Mouse (Mus musculus) neural tube, embryonic 14.5 days (tissue): Measurements from ENCODE around the gene Mettl21a. TPM values are rescaled to one million over a fixed set of nuclear protein-coding genes. Genes with fewer than 3 reads are reported as not detected.
A peak's percentile ranks its signal among the peaks of the same experiment; 100 is the strongest.

ENCODE experiments used
- ATAC-seq: fragments of 200-750 bp; cut with Nextera tagmentation; 2 replicates; pipeline ENCODE4 v1.8.0; 2017; ENCODE audit warnings: low read depth, mild to moderate bottlenecking, moderate TSS enrichment, moderate library complexity
- H3K27ac ChIP-seq: fragments of 300-500 bp; sonication (generic); 2 replicates; pipeline ENCODE4 v1.5.1; 2014; ENCODE audit warnings: low read depth, mild to moderate bottlenecking, control low read depth, low read length, moderate library complexity, mixed read lengths
- H3K27me3 ChIP-seq: fragments of 300-500 bp; sonication (generic); 2 replicates; pipeline ENCODE4 v1.6.1; 2014; ENCODE audit warnings: low read length; ENCODE audit not compliant: control insufficient read depth, insufficient read depth
- H3K36me3 ChIP-seq: fragments of 300-500 bp; sonication (generic); 2 replicates; pipeline ENCODE4 v1.6.1; 2014; ENCODE audit warnings: low read length, mixed read lengths; ENCODE audit not compliant: control insufficient read depth, insufficient read depth
- H3K4me1 ChIP-seq: fragments of 300-500 bp; sonication (generic); 2 replicates; pipeline ENCODE4 v1.6.1; 2014; ENCODE audit warnings: low read length; ENCODE audit not compliant: control insufficient read depth, insufficient read depth
- H3K4me2 ChIP-seq: fragments of 300-500 bp; sonication (generic); 2 replicates; pipeline ENCODE4 v1.6.1; 2014; ENCODE audit warnings: mild to moderate bottlenecking, low read depth, low read length, control low read depth
- H3K4me3 ChIP-seq: fragments of 300-500 bp; sonication (generic); 2 replicates; pipeline ENCODE4 v1.5.1; 2014; ENCODE audit warnings: low read depth, low read length, control low read depth, mixed read lengths
- H3K9ac ChIP-seq: fragments of 300-500 bp; sonication (generic); replicated peaks from 2 replicates; pipeline ENCODE4 v1.6.1; 2014; ENCODE audit warnings: low read depth, mild to moderate bottlenecking, control low read depth, low read length, mixed read lengths
- H3K9me3 ChIP-seq: fragments of 300-500 bp; sonication (generic); 2 replicates; pipeline ENCODE4 v1.6.1; 2016; ENCODE audit warnings: low read length; ENCODE audit not compliant: control insufficient read depth
- WGBS: fragments of 180-500 bp; shearing (Covaris S2); extraction: QIAGEN DNeasy Blood & Tissue Kit; methylation state at CpG from one replicate; pipeline ENCODE4 v1.1.7; 2014; 5-methylcytosine and 5-hydroxymethylcytosine counted together
- polyA plus RNA-seq: library from polyadenylated mRNA; unstranded; fragments of >200 nt; fragmentation: Nextera tagmentation; extraction: Ambion mirVana; gene quantifications from 2 replicates; pipeline ENCODE4 v1.2.1, GENCODE M21; 2014

Gene Mettl21a
- polyA plus RNA-seq, 1 experiment from 2014 or later: 17.2 TPM

DNA sequence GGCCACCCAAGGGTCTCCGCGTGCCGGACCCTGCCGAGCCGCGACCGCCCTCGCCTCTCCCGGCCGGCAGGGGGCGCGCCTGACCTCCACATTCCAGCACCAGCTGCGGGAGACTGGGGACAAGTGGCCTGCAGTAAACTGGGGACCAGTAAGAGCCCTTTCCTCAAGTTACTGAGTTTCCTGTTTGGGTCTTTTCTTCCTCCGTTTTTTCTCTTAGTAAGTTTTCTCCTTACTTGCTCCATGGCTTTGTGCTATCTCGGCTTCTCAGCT lies 608 bp upstream of the Mettl21a start:
- no peaks in the 10 kb centered on the region for H3K36me3 ChIP-seq
- H3K4me3 ChIP-seq: peak overlapping the region; percentile 73
- H3K9ac ChIP-seq: peak overlapping the region; percentile 93
- under 1% methylated on average over 15 of the region's 15 CpGs for WGBS
- ATAC-seq: peak; percentile 88
- H3K4me1 ChIP-seq: peaks cover 13% of the 10 kb centered on the region
- H3K4me2 ChIP-seq: peak overlapping the region; percentile 75
- H3K9me3 ChIP-seq: no peaks in the 10 kb centered on the region
- peak overlapping the region; percentile 96 for H3K27ac ChIP-seq
- no peaks in the 10 kb centered on the region for H3K27me3 ChIP-seq

GRCm38 (mm10) chr1:64616531-64616880 lies 536 bp downstream of the Mettl21a start:
- peak; percentile 32 for ATAC-seq
- H3K36me3 ChIP-seq: no peaks in the 10 kb centered on the region
- no peaks in the 10 kb centered on the region for H3K27me3 ChIP-seq
- H3K27ac ChIP-seq: peak overlapping the region; percentile 96
- no peaks in the 10 kb centered on the region for H3K9me3 ChIP-seq
- WGBS: 4% methylated on average over 8 of the region's 8 CpGs
- peak overlapping the region; percentile 75 for H3K4me2 ChIP-seq
- H3K4me1 ChIP-seq: peaks cover 13% of the 10 kb centered on the region
- H3K4me3 ChIP-seq: peak overlapping the region; percentile 73
- H3K9ac ChIP-seq: peak overlapping the region; percentile 93

DNA sequence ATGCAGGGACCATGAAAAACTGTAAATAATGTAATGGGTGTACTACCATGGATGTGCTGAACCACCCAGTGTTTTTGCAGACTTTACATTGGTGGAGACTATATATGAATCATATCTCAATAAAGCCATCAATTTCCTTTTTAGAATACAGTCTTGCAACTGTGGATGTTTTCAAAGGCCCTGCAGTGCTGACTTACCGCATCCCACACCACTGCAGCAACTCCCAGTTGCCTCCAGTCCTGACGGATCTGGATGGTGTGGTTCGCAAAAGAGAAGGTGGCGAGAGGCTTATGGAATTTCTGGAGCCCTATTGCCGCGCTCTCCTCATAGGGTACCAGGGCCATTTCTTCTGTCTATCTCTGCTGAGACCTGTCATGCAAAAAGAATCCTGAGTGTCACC lies 966 bp downstream of the Mettl21a start:
- H3K27me3 ChIP-seq: no peaks in the 10 kb centered on the region
- H3K27ac ChIP-seq: no peak overlapping the region
- H3K9me3 ChIP-seq: no peaks in the 10 kb centered on the region
- WGBS: 71% methylated on average over 6 of the region's 6 CpGs
- peak overlapping the region; percentile 73 for H3K4me3 ChIP-seq
- peak overlapping the region; percentile 93 for H3K9ac ChIP-seq
- peak overlapping the region; percentile 75 for H3K4me2 ChIP-seq
- H3K36me3 ChIP-seq: no peaks in the 10 kb centered on the region
- H3K4me1 ChIP-seq: peaks cover 13% of the 10 kb centered on the region
- ATAC-seq: no peak

DNA sequence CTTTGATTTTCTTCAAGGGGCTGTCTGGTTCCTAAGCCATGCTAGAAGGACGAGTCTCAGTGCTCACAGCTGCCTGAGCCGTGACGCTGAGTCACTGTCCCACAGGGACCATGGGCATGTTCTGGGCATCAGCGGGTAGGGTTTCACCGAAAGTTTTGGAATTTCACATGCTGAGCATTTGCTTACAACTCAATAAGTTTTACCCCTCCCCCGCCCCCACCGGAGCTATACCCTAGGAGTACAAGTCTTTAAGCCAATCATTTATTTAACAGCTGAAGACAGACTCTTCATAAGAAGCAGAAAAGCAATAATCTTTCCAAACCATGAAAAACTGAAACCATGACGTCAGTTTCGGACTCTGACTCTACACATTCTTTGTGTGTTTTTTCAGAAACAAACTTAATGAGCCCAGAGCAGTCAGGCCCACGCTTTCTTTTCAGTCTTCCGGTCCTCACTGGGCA lies 1.5 kb downstream of the Mettl21a start:
- Histone ChIP-seq H3K4me2 (peak overlapping the region; percentile 75; the same call in 1 of the 2 replicates), H3K36me3 (no peaks in the 10 kb centered on the region), H3K4me1 (peaks cover 13% of the 10 kb centered on the region), H3K27me3 (no peaks in the 10 kb centered on the region), H3K9ac (no peak overlapping the region), H3K27ac (no peak overlapping the region), H3K4me3 (no peak overlapping the region), H3K9me3 (no peaks in the 10 kb centered on the region)
- ATAC-seq: no peak
- WGBS: 84% methylated on average over 11 of the region's 11 CpGs

DNA sequence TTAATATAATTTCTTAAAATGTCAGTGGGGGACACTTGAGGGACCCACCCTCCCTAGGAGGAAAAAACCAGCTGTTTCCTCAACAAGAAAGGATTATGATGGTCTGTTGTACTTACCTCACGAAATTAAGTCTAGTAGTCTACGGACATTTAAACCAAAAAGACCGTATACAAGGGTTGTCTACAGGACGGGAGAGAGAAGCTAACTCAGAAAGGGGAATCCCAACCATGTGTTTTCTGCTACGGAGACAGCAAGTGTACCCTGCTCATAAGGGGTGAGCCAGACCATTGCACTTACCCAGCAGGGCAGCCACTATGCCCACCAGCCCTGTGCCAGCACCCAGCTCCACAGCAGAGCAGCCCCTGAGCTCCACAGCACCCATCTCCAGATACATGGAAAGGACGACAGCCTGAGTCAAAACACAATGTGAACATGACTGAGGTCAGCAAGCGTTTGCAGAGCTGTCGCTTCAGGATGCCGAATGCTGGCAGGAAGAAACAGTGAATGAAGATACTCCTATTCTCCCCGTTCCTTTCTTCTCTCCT lies 2.2 kb downstream of the Mettl21a start:
- Histone ChIP-seq H3K27me3 (no peaks in the 10 kb centered on the region), H3K36me3 (0 out of 2 replicates have a peak, but pooled peaks cover under 1% of the 10 kb centered on the region), H3K27ac (no peak overlapping the region), H3K4me1 (peaks cover 13% of the 10 kb centered on the region), H3K4me2 (no peak overlapping the region), H3K9me3 (no peaks in the 10 kb centered on the region), H3K4me3 (no peak overlapping the region), H3K9ac (no peak overlapping the region)
- 84% methylated on average over 10 of the region's 10 CpGs for WGBS
- no peak for ATAC-seq

GRCm38 (mm10) chr1:64614311-64614710 lies 2.7 kb downstream of the Mettl21a start:
- no peak overlapping the region for H3K9ac ChIP-seq
- H3K4me2 ChIP-seq: no peak overlapping the region
- H3K4me1 ChIP-seq: peaks cover 13% of the 10 kb centered on the region
- no peaks in the 10 kb centered on the region for H3K9me3 ChIP-seq
- H3K36me3 ChIP-seq: 0 out of 2 replicates have a peak, but pooled peaks cover 4% of the 10 kb centered on the region
- no peak overlapping the region for H3K27ac ChIP-seq
- no peaks in the 10 kb centered on the region for H3K27me3 ChIP-seq
- 89% methylated on average over 9 of the region's 9 CpGs for WGBS
- no peak overlapping the region for H3K4me3 ChIP-seq
- ATAC-seq: no peak

- ATAC-seq: no peak
- Histone ChIP-seq H3K36me3 (peaks cover 10% of the 10 kb centered on the region), H3K4me1 (no peaks in the 10 kb centered on the region), H3K4me2 (no peak overlapping the region), H3K9ac (no peak overlapping the region), H3K27me3 (no peaks in the 10 kb centered on the region), H3K9me3 (no peaks in the 10 kb centered on the region), H3K4me3 (no peak overlapping the region), H3K27ac (no peak overlapping the region)
- WGBS: 90% methylated on average over 9 of the region's 9 CpGs
Measured at GRCm38 (mm10) chr1:64609976-64610375, 7.1 kb downstream of the Mettl21a start.

- Histone ChIP-seq H3K9ac (no peak overlapping the region), H3K36me3 (peaks cover 10% of the 10 kb centered on the region), H3K27me3 (no peaks in the 10 kb centered on the region), H3K4me1 (no peaks in the 10 kb centered on the region), H3K9me3 (no peaks in the 10 kb centered on the region), H3K4me3 (no peak overlapping the region), H3K4me2 (no peak overlapping the region), H3K27ac (no peak overlapping the region)
- 92% methylated on average over 4 of the region's 4 CpGs for WGBS
- no peak for ATAC-seq
Measured at GRCm38 (mm10) chr1:64609145-64609544, 7.9 kb downstream of the Mettl21a start.

DNA sequence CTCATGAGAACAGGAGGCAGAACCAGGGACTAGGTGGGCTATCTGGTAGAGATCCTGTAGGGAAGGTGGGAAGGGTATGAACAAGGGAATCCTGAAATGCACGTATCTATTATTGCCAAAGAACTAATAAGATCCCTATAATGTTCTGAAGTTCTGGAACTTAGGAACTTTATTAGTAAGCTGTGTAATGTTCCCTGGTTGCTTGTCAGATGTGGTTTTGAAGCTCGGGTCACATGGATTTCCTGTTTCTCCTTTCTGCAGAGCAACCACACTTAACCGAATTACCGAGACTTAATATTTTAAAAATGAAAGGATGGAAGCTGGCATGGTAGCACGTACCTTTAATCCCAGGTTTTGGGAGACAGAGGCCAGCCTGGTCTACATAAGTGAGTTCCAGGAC lies 13.7 kb downstream of the Mettl21a start:
- peaks cover 6% of the 10 kb centered on the region for H3K36me3 ChIP-seq
- 95% methylated on average over 5 of the region's 5 CpGs for WGBS

More for the DNA sequence above, 13.7 kb downstream of the Mettl21a start:
- H3K4me1 ChIP-seq: no peaks in the 10 kb centered on the region
- no peaks in the 10 kb centered on the region for H3K9me3 ChIP-seq
- H3K27me3 ChIP-seq: no peaks in the 10 kb centered on the region
- ATAC-seq: no peak
- H3K4me2 ChIP-seq: no peak overlapping the region
- H3K4me3 ChIP-seq: no peak overlapping the region
- H3K9ac ChIP-seq: no peak overlapping the region
- H3K27ac ChIP-seq: no peak overlapping the region
